Mouse (Mus musculus) heart, embryonic 14.5 days (tissue): ENCODE results near the gene E130114P18Rik. TPM values are rescaled to one million over a fixed set of nuclear protein-coding genes. Genes with fewer than 3 reads are reported as not detected.

Source experiments
- ATAC-seq: fragments of 200-750 bp; cut with Nextera tagmentation; 2 replicates; pipeline ENCODE4 v1.8.0; 2017; ENCODE audit warnings: low read depth, moderate TSS enrichment; ENCODE audit not compliant: insufficient number of reproducible peaks, insufficient read depth, low FRiP score
- H3K27ac ChIP-seq, 2 experiments: fragments of 200-500 bp in 1 of 2; fragments of 300-500 bp in 1 of 2; sonication (generic) in 1 of 2; replicated peaks in 1 of 2; 2 replicates each; pipeline ENCODE4 v1.5.1; 2012 to 2014; ENCODE audit warnings: low read depth in 2 of 2, low read length in 2 of 2, control low read depth in 1 of 2, mild to moderate bottlenecking in 1 of 2, mixed read lengths in 1 of 2; ENCODE audit not compliant: control insufficient read depth in 1 of 2, insufficient read depth in 1 of 2
- H3K27me3 ChIP-seq: fragments of 300-500 bp; sonication (generic); 2 replicates; pipeline ENCODE4 v1.6.1; 2014; ENCODE audit warnings: mild to moderate bottlenecking, low read length, control low read depth; ENCODE audit not compliant: control insufficient read depth, insufficient read depth
- H3K36me3 ChIP-seq: fragments of 300-500 bp; sonication (generic); 2 replicates; pipeline ENCODE4 v1.6.1; 2014; ENCODE audit warnings: mild to moderate bottlenecking, control low read depth, low read length, mixed read lengths; ENCODE audit not compliant: control insufficient read depth, insufficient read depth
- H3K4me1 ChIP-seq, 2 experiments: fragments of 200-500 bp in 1 of 2; fragments of 300-500 bp in 1 of 2; sonication (generic) in 1 of 2; 2 replicates each; pipeline ENCODE4 v1.6.1; 2012 to 2014; ENCODE audit warnings: low read length in 2 of 2, control low read depth in 1 of 2, mixed read lengths in 1 of 2; ENCODE audit not compliant: control insufficient read depth in 2 of 2, insufficient read depth in 2 of 2
- H3K4me2 ChIP-seq: fragments of 300-500 bp; sonication (generic); 2 replicates; pipeline ENCODE4 v1.6.1; 2014; ENCODE audit warnings: mild to moderate bottlenecking, low read length
- H3K4me3 ChIP-seq, 2 experiments: fragments of 200-500 bp in 1 of 2; fragments of 300-500 bp in 1 of 2; sonication (generic) in 1 of 2; 2 replicates each; pipeline ENCODE4 v1.5.1; 2012 to 2014; ENCODE audit warnings: low read length in 2 of 2, mild to moderate bottlenecking in 2 of 2, control low read depth in 1 of 2, low read depth in 1 of 2, moderate library complexity in 1 of 2; ENCODE audit not compliant: control insufficient read depth in 1 of 2, insufficient read depth in 1 of 2
- H3K9ac ChIP-seq: fragments of 300-500 bp; sonication (generic); 2 replicates; pipeline ENCODE4 v1.6.1; 2014; ENCODE audit warnings: mild to moderate bottlenecking, low read length
- H3K9me3 ChIP-seq: fragments of 300-500 bp; sonication (generic); 2 replicates; pipeline ENCODE4 v1.6.1; 2016; ENCODE audit warnings: low read length, control low read depth; ENCODE audit not compliant: control insufficient read depth
- WGBS: fragments of 180-500 bp; shearing (Covaris S2); extraction: QIAGEN DNeasy Blood & Tissue Kit; methylation state at CpG from one replicate; pipeline ENCODE4 v1.1.7; 2014; 5-methylcytosine and 5-hydroxymethylcytosine counted together
- polyA plus RNA-seq: library from polyadenylated mRNA; unstranded; fragments of >200 nt; fragmentation: Nextera tagmentation; extraction: Ambion mirVana; gene quantifications from 2 replicates; pipeline ENCODE4 v1.2.1, GENCODE M21; 2014

The E130114P18Rik gene
- polyA plus RNA-seq, 1 experiment from 2014 or later: 0.59 TPM

- 42% methylated on average over 8 of the region's 8 CpGs for WGBS
- Histone ChIP-seq H3K27ac (peak overlapping the region; percentile 3 to 50; a peak in 3 of 4 replicates), H3K27me3 (no peaks in the 10 kb centered on the region), H3K9me3 (no peaks in the 10 kb centered on the region), H3K9ac (no peak overlapping the region), H3K4me1 (peaks cover 0 to 4% of the 10 kb centered on the region in 2 experiments; a peak in 1 of 4 replicates), H3K4me2 (no peak overlapping the region), H3K36me3 (no peaks in the 10 kb centered on the region), H3K4me3 (no peak overlapping the region)
- peak; percentile 75 for ATAC-seq
Observed at GRCm38 (mm10) chr4:97689456-97690383, 88.2 kb downstream of the E130114P18Rik start.

- Histone ChIP-seq H3K36me3 (no peaks in the 10 kb centered on the region), H3K9me3 (no peaks in the 10 kb centered on the region), H3K4me3 (no peak overlapping the region), H3K9ac (no peak overlapping the region), H3K4me2 (no peak overlapping the region), H3K4me1 (peaks cover 0 to 4% of the 10 kb centered on the region in 2 experiments; a peak in 1 of 4 replicates), H3K27me3 (no peaks in the 10 kb centered on the region), H3K27ac (no peak overlapping the region)
- ATAC-seq: no peak
- 90% methylated on average over 5 of the region's 5 CpGs for WGBS
Observed at GRCm38 (mm10) chr4:97686020-97686419, 91.9 kb downstream of the E130114P18Rik start.

DNA sequence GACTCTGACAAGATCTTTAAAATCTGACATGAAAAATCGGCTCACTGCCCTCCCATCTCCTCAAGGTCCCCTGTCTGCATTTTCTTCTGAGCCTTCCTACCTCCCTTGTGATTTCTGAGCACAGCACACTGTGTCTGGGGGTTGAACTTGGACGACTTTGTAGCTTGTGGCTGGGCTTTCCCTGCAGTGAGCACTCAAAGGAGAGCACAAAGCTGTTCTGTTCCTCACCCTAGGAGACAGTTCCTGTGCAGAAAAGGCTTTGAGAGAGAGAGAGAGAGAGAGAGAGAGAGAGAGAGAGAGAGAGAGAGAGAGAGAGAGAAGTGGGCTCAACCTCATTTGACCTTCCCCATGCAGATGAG lies 101.3 kb downstream of the E130114P18Rik start:
- WGBS: 49% methylated on average over 2 of the region's 2 CpGs
- Histone ChIP-seq H3K27ac (no peak overlapping the region), H3K9ac (no peak overlapping the region), H3K36me3 (no peaks in the 10 kb centered on the region), H3K4me2 (no peak overlapping the region), H3K9me3 (no peaks in the 10 kb centered on the region), H3K27me3 (no peaks in the 10 kb centered on the region), H3K4me1 (peaks cover 0 to 4% of the 10 kb centered on the region in 2 experiments; a peak in 1 of 4 replicates), H3K4me3 (no peak overlapping the region)
- ATAC-seq: no peak

DNA sequence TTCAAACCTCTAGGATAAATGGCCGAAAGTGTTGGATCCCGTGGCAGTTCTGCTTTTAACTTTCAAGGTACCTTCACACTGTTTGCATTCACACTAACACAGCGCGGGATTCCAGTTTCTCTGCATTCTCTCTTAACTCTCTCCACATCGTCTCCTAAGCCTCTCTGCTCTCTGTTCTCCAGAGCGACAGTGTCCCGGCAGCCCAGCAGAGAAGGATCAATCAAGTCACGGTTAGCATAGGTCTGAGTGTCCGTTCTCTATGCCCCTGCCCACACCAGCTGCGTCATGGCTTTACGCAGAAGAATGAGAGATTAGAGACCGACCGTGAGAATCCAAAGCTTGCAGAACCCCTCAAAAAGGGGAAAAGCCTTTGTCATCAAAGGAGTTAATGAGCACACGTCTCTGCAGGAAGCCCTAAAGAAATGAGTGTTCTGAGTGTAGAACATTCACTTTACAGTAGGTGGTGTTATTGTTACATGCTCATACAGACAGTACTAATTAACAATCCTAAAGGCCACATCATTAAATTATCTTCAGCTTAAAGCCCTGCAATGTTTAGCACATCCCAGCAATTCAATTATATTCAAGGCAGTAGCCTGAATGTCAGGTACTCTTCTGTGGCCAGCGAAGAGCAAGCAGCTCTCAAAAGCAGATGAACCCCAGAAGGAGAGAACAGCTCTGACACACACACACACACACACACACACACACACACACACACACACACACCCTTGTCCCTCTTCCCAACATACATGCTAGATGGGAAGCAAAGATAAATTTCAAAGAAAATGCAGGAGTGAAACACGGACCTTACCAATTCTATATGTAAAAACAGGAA lies 101.9 kb downstream of the E130114P18Rik start:
- H3K9ac ChIP-seq: no peak overlapping the region
- H3K27me3 ChIP-seq: no peaks in the 10 kb centered on the region
- H3K4me3 ChIP-seq: no peak overlapping the region
- peaks cover 0 to 4% of the 10 kb centered on the region in 2 experiments; a peak in 1 of 4 replicates for H3K4me1 ChIP-seq
- H3K27ac ChIP-seq: no peak overlapping the region
- no peaks in the 10 kb centered on the region for H3K9me3 ChIP-seq
- no peaks in the 10 kb centered on the region for H3K36me3 ChIP-seq
- WGBS: 52% methylated on average over 16 of the region's 16 CpGs
- ATAC-seq: no peak
- no peak overlapping the region for H3K4me2 ChIP-seq

DNA sequence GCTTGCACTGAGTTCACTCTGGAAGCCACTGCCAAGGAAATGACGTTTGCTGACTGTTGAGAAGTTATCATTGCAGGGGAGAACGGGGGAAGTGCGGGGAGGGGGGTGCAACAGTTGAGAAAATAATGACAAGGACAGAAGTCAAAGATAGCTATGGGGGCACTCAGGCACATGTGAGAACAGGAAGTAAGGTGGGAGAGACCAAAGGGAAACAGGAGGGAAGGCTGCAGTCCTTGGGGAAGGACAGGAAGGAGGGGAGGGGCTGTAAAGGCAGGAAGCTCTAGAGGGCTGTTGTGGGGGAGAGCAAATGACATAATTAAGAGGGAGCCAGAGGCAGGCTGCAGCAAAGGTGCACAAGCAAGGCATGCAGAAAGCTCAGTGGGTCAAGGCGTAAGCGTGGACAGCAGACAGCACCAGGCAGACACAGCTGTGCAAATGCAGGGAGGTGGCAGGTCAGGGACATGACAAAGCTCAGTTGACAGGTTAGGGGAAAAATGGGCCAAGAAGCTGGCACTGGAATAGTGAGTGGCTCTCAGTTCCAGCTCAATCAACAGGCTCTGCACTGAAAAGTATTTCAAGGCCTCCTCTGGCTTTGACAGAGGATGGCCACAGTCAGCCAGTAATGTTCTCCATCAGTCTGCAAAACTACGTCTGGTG lies 103.9 kb downstream of the E130114P18Rik start:
- Histone ChIP-seq H3K9ac (no peak overlapping the region), H3K27me3 (no peaks in the 10 kb centered on the region), H3K9me3 (no peaks in the 10 kb centered on the region), H3K36me3 (no peaks in the 10 kb centered on the region), H3K4me2 (no peak overlapping the region), H3K27ac (peak overlapping the region; percentile 17 to 72), H3K4me1 (peaks cover 0 to 4% of the 10 kb centered on the region in 2 experiments; a peak in 1 of 4 replicates), H3K4me3 (no peak overlapping the region)
- WGBS: 43% methylated on average over 6 of the region's 6 CpGs
- ATAC-seq: peak; percentile 60

DNA sequence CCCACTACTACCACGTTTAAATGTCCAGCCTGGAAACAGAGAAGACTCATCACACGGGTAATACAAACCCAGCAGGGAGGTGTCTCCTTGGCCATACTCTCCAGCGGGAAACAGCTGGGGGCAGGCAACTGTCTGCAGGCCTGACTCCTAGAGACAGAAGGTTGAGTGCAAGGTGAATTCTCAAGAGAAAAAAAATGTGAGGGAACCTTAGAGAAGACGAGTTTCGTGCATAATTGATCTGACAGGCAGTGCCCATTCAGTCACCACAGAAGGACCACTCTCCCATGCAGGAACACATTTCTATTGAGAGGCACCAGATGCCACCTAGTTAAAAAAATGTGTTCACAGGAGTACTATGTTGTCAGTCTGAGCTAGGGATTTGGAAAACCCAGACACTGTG lies 105.4 kb downstream of the E130114P18Rik start:
- no peak for ATAC-seq
- Histone ChIP-seq H3K27ac (no peak overlapping the region), H3K36me3 (no peaks in the 10 kb centered on the region), H3K4me2 (no peak overlapping the region), H3K4me1 (peaks cover 0 to 4% of the 10 kb centered on the region in 2 experiments; a peak in 1 of 4 replicates), H3K9me3 (no peaks in the 10 kb centered on the region), H3K27me3 (no peaks in the 10 kb centered on the region), H3K4me3 (no peak overlapping the region), H3K9ac (no peak overlapping the region)
- 64% methylated on average over 5 of the region's 5 CpGs for WGBS

DNA sequence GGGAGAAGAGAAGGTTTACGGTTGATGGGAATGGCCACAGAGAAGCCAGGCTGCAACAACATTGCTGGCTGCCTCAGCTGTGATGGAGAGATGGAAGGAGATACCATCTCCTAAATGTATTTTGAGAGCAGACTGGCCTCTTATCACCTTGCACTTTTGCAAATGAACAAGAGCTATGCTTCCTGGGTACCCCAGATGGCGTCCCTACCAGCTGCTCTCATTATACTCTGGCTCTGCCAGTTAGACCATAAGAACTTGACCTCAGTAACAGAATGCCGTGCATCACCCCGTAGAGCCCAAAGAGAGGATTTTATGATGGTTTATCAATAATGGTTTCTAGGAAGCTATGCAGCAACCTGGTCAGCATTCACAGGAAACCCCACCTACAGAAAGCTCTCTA lies 106.0 kb downstream of the E130114P18Rik start:
- ATAC-seq: no peak
- H3K27me3 ChIP-seq: no peaks in the 10 kb centered on the region
- no peak overlapping the region for H3K27ac ChIP-seq
- no peak overlapping the region for H3K4me2 ChIP-seq
- H3K9ac ChIP-seq: no peak overlapping the region
- H3K4me1 ChIP-seq: peaks cover 0 to 4% of the 10 kb centered on the region in 2 experiments; a peak in 1 of 4 replicates
- H3K36me3 ChIP-seq: no peaks in the 10 kb centered on the region
- no peak overlapping the region for H3K4me3 ChIP-seq
- 84% methylated on average over 4 of the region's 4 CpGs for WGBS
- no peaks in the 10 kb centered on the region for H3K9me3 ChIP-seq
